Mouse (Mus musculus) spleen, postnatal 36 days (tissue): Measurements from ENCODE around the gene Spag17.
"Not testable (repeated sequence)": the region's sequence is repeated elsewhere in the genome, so short reads cannot be mapped to it uniquely, and the experiment has no call there.

Source experiments
- DNase-seq, 2 experiments: peaks; one replicate each; pipeline ENCODE4 v3.0.0; 2022; ENCODE audit warnings: low spot score in 2 of 2, mixed read lengths in 1 of 2

Gene Spag17

GRCm38 (mm10) chr3:99885187-99885811 is at the start of gene Spag17:
Gene Spag17 (plus strand): TSS chr3:99885406.
- DNase-seq, result no peak

DNA sequence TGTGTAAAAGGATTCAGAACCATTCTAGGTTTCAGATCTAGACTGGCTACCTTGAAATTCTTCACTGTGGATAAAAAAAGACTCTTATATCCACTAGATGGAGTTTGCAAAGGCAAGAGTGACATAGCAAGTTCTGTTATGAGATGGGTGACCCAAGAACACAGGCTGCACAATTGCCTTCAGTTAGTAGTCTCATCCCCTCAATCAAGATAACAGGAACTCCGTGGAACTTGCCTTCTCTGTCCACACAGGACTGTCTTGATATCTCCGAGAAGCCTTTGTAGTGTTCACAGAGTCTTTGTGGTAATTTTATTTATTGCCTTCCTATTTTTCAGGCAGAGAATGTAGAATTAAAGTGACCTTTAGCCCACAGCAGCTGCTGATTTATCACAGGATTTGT is 42.9 kb upstream of the Spag17 start:
- no peak for DNase-seq

GRCm38 (mm10) chr3:99842808-99843207 is 42.4 kb upstream of the Spag17 start:
- DNase-seq, result no peak

GRCm38 (mm10) chr3:99843233-99843632 is 42.0 kb upstream of the Spag17 start:
- DNase-seq, result no peak

- no peak for DNase-seq
Observed at GRCm38 (mm10) chr3:99850926-99851325, 34.3 kb upstream of the Spag17 start.

- DNase-seq, result no peak
Observed at GRCm38 (mm10) chr3:99854595-99854994, 30.6 kb upstream of the Spag17 start.

DNA sequence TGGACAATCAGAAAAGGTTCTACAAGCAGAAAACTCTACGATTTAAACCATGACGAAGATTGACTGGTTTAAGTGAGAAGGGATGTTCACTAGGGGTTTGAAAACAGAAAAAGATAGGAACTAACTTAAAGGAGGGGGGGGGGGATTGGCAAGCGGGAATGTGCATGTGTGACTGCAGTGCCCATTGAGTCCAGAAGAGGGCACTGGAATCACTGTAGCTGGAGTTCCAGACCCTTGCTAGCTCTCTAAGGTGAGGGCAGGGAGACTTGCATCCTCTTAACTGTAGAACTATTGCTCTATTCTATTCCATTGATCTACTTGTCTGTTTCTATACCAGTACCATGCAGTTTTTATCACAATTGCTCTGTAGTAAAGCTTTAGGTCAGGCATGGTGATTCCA is 26.3 kb upstream of the Spag17 start:
- no peak for DNase-seq

DNA sequence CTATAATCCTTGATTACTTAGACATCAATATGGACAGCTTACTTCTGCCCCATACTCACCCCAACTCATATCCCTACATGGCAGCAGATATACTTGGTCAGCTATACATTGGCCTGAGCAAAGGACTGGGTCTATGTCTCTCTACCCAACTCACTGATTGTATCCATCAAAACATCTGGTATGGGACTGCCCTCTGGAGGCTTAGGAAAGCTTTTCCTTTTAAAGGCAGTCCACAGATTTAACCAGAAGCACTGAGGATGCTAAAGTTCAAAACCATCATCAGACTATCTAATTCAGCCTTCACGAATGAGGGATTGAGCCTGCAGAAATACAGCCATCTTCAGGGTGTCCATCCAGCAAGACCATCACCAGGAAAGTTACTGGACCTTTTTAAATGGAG is 20.5 kb upstream of the Spag17 start:
- no peak for DNase-seq

- DNase-seq, result no peak
Observed at GRCm38 (mm10) chr3:99875137-99875536, 10.1 kb upstream of the Spag17 start.

DNA sequence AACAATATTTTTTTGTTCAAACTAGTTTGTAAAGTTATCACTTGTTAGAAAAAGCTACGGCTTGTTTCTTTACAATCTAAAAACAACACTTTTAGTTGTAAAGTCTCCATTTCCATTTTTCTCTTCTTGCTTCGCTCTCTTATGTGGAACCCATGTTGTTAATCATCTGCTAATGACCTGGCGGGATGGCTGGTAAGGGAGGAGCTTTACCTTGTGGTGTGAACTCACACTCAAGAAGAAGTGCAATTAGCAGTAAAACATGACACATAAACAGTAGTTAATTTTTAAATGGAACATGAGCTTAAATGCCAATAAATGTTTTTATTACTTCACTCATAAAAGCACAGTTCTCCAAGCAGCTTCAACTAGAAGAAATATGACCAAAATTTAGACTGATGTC is 3.7 kb upstream of the Spag17 start:
- no peak for DNase-seq

- no peak for DNase-seq
Observed at GRCm38 (mm10) chr3:99883988-99884564, 1.1 kb upstream of the Spag17 start.

GRCm38 (mm10) chr3:99894741-99895140 is 9.5 kb downstream of the Spag17 start:
- not testable (repeated sequence) for DNase-seq

DNA sequence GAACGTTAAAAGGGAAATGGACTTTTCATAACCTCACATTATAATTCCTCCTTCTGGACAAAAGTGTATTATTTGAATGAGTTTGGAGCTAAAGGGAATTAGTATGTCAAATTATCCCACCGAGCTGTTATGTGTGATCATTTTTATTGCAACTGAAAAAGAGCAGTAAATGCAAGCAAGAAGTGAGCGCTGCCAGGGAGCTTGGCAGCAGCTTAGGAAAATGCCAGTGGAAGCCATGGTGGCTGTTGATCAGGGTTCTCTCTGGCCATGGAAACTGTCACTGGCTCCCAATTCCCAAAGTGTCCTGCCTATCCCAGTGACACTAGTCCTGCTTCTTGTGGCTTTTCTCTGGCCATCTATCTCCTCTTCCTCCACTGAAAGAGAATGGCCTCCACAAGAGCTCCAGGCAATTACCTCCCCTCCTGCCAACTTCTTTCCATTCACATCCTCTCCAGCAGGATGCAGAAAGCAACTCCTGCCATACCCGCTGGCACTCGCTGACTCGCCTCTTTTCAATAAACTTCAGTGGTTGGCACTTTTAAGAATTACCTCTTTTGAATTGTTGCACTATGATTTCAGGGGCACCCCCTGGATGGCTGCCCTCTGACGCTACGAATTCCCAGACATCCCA is 28.7 kb downstream of the Spag17 start:
- no peak for DNase-seq

DNA sequence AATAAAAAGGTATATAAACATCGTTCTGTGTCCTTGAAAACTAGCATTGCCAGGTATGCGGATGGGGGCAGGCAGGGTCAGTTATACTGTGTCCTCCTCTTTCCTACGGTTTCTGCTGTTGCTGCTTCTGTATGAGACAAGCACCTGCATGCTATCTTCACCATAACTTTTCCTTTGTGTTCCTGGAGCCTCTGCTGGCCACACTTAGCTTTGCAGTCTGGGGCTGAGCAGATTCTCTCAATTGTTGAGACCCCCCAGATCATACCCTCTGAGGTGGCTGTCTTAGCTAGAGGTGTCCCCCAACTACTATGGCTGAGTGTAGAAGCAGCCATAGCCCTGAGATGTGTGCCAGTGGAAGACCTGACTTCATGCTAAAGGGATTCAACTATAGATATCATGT is 37.7 kb downstream of the Spag17 start:
- DNase-seq, result no peak

DNA sequence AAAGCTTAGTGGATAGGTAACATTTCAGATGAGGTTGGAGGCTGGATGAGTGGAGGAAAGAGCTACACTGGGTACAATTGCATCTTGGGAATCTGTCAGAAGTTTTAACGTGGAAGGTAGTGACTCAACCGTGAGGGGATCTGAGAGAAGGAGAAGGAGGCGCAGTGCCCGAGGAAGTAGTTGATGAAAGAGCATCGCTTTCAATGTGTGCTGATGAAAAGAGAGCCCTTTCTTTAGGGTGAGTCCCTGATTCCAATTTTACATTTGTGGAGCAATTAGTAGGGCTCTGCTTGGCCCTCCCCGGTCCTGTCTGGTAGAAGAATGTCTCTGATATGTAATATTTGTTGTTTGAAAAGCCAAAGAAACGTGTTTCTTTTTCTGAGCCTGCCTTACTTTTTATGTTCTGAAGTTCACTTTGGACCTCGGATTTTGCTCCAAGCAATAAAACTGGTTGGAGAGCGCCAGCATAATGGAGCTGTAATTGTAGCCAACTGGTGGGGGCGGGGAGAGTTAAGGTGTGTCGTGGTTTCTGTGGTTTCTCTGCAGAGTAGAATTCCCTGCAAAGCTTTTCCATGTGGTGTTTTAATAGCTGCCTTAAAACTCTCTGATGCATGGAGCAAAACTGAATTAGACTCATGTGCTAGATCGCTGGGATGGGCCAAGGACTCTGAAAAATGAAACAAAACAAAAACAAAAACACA is 45.9 kb downstream of the Spag17 start:
- no peak for DNase-seq

GRCm38 (mm10) chr3:99936159-99936558 is 51.0 kb downstream of the Spag17 start:
- DNase-seq, result no peak

DNA sequence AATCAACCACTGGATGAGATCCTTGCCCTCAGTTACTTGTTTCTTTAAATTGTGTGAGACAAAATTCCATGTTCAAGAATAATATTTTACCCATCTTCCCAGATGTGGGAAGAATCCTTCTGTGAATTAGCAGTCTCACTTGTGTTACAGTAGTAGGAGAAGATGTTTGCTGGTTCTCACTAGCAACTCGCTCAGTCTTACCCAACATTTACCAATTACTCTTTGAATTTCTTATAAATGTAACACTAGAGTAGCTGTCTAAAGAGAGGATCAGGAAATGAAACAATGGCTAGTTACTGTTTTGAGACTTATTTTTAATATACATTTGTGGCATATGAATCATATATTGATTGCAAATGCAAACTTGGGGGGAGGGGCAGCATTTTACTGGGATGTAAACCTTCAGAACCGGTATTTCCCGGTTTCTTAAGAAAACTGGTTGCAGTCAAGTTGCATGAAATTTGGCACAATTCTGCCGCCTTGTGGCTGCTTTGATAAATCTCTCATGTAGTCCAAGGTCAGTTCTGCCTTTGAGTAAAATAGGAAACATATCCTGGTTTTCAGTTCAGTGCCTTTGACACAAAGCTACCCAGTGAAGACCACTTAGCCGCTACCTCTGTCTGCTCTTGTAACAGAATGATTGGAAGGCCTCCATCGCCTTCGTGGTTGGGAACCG is 53.5 kb downstream of the Spag17 start:
- no peak for DNase-seq

DNA sequence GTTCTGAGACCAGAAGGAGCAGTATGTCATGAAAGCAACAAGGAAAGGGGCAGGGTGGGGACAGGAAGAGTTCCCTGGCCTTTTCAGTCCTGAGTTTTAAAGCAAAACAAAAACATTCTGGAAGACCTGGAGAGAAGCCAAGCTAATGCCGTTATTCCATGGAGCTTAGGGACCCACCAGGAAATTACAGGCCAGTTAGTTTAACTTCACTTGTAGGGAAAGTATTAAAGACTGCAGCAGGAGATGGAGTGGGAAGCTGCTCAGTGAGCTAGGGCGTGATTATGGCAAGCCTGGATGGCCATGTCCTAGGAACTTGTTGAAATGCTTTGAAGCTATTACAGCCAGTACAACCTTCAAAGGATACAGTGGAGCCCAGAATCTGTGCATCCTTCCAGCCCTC is 60.0 kb downstream of the Spag17 start:
- DNase-seq, result no peak

DNA sequence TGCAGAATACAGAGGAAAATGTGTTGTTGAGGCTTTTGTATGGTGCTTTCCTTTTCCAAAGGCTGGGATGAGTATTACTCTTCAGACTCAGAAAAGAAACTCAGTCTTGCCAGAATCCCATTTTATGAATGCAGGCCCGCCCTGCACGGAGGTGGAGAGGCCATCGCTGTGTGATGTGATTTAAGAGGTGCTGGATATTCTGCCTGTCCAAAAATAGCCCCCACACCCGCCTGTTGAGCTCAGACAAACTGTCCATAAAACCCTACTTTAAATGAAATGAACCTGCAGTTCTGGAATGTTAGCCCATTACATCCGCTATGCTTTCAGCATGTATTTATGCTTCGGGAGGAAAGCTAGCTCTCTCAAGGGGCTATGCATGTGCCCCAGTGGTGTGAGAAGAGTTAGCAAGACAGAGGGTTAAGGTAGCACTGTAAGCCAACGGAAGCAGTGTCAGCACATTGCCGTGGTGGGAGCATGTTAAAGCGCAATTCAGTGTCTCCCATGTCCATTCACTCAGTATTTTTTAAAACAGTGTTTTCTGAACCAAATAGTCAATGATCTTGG is 68.9 kb downstream of the Spag17 start:
- no peak for DNase-seq

GRCm38 (mm10) chr3:99956517-99956916 is 71.3 kb downstream of the Spag17 start:
- no peak for DNase-seq

DNA sequence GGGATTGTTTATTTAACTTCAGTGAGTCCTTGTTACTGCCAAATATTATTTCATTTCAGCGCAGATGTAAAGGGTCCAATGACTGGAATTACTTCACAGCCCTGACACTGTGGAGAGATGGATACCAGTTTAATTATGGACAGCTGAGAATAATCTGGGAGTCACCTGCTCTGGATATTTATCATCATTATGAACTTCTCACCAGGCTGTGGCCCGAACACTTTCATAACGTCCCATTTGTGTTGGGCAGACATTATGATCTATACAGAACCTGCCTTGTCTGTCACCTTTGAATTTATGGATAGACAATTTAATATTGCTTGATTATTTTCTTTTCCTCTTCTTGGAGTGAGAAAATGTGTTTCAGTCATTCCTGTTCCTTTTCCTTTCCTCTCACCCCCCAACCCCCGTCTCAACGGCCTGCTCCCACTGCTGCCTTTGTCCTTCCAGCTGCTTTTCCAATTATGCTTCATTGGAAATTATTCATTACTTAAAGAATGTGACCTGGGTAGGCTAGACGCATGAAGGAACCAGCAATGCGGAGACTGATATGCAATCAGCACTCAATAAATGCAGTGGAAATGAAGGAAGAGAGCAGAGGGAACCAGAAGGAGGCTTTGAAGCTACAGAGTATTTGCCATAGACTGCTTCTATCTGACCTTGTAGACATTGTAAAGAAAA is 74.7 kb downstream of the Spag17 start:
- DNase-seq, result no peak
